Mouse (Mus musculus): Measurements from ENCODE around the gene Dspp.

Gene Dspp

DNA sequence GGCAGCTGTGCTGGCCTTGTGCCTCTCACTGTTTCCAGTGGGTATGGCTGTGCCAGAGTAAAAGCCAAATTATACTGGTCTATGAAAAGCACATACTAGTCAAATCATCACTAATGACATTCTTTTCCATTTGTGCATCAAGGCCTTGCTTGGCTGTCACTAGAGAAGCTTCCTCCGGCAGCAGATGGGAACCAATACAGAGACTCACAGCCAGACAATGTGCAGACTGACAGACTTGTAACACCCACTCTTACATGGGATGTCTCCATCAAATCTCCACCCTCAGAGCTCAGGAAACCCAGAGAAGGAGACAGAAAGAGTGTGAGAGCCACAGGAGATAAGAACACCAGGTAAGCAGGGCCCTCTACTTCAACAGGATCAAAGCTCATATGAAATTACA, 24.6 kb downstream of the Dspp start:
- DNase-seq (ENCODE audit: inconsistent age in 2 of 2, low spot score in 1 of 2), result no peak

DNA sequence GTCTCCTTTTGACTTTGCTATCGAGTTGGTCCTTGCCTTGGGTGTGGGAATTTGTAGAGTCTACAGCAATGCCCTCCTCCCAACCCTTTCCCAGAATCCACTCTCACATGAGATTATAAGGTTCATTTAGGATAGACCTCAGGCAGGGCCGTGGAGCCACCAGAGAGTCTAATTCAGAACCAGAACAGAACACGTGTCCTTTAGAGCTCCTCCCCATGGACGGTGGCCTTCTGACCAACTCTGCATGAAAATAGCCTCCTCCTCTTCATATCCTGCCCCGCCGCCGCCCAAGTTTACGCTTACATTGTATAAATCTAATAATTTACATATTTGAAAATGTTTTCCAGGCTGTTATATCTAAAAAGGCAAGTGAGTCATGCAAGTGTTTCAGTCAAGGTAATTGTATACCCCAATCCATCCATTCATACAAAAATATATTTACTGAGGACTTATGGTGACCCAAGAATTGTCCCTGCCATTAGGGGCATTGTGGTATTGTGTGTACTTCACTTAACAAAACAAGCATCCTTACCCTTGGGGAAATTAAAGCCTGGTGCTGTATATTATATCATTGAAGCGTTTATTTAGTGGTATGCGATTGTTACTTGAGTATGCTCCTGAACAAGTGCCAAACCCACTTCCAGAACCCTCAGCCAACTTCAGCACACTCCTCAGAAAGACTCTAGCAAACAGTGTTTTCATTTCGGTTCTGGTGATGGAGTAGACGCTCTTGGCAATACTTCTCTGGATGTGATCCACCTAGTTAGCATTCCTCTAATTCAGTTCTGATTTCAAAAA, 30.8 kb downstream of the Dspp start:
- DNase-seq (ENCODE audit: inconsistent age in 2 of 2, low spot score in 1 of 2), result no peak

DNA sequence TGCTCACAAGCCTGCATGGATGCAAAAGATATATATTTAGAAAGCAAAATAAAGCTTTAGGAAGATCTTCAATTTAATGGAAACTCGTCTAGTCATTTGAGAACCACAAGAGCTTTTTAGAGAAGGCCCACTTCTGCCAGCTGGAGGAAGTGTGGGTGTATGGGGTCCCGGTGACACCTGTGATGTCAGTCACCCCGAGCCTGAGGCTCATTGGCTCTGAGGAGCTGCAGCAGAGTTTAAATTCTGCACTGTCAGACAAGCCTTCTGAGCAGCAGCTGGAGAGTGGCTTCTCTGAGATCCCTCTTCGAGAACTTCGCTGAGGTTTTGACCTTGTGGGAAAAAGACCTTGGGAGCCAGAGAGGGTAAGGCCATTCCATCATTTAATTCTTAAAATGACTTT, 31.8 kb downstream of the Dspp start, which contains the start of gene Dmp1:
TSS of gene Dmp1 (plus strand) at position 263 of the 400 bp plus-strand sequence.
- peak; percentile 7 to 65 for DNase-seq (ENCODE audit: inconsistent age in 2 of 2, low spot score in 1 of 2)

DNA sequence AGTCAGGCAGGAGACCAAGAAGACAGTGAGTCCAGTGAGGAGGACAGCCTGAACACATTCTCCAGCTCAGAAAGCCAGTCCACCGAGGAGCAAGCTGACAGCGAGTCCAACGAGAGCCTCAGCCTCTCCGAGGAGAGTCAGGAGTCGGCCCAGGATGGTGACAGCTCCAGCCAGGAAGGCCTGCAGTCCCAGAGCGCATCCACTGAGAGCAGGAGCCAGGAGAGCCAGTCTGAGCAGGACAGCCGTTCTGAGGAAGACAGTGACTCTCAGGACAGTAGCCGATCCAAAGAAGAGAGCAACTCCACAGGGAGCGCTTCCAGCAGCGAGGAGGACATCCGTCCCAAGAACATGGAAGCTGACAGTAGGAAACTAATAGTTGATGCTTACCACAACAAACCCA, 42.0 kb downstream of the Dspp start:
- DNase-seq (ENCODE audit: inconsistent age in 2 of 2, low spot score in 1 of 2), result no peak

DNA sequence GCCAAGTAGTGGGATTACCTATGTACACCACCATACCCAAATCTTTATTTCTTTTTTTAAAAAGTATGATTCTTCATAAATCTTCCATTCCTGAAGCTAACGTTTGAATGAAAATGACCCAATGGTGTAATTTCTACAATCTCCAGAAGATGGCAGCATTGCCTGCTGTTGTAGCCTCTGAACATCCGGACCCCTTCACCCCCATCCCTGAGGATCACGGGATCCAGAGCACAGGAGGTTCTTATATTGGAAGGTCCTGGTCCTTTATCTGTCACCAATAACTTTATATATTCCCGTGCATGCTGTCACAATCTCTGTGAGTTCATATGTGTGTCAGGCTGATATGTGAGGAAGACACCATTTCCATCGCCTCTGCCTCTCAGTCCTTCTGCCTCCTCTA, 48.4 kb downstream of the Dspp start:
- DNase-seq (ENCODE audit: inconsistent age in 2 of 2, low spot score in 1 of 2), result peak in 1 of 2 experiments; percentile 74

DNA sequence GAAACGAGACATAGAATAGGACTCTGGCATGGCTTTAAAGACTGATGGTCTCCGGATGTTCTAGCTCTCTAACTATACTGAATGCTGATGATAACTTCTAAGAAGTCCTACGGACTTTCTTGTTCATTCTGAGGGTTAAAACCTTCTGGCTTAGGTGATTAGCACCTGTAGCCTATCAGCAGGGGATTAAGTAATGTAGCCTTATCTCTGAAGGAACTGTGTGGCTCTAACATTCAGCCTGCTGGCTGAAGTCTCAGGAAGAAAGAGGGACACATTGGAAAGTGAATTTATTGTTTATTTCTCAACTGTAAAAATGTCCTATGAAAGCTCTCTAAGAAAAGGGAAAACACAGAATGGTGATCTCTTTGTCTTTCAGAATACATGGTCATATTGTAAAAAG, 53.8 kb downstream of the Dspp start:
- DNase-seq (ENCODE audit: inconsistent age in 2 of 2, low spot score in 1 of 2), result no peak

DNA sequence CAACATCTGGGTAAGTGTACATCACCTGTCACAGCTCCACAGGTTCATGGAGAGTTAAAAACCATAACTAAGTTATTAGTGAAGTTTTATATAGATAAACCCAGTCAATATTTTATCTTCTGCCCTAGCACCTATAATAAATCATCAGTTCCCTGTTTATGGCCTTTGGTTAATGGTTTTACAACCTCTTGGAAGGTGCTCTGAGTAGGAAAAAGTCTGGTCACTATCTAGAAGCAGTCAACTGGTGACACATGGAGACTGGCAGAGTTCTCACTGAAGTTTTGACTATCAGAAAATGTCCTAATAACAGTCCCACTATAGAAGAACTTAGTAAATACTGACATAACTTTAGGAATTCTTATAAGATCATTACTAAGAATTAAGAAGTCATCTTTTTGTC, 54.2 kb downstream of the Dspp start:
- DNase-seq (ENCODE audit: inconsistent age in 2 of 2, low spot score in 1 of 2), result no peak

DNA sequence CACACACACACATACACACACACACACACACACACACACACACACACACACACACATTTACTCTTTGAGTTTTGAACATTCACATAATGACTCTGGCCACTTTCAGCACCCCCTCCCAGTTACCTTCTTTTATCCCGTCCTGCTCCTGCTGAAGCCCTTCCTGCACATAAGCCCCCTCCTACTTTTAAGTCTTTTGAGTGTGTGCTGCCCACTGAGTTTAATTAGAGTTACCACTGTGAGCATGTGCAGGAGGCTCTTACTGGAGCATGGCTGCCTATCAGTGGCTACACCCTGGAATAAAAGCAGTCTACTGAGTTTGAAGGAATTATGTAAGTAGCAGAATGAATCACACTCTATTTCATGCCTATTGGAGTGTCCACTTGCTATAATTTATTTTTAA, 58.0 kb downstream of the Dspp start:
- DNase-seq (ENCODE audit: inconsistent age in 2 of 2, low spot score in 1 of 2), result no peak

Measured in adrenal gland, adult (tissue).